Mouse (Mus musculus) ZHBTc4 (cell line): Measurements from ENCODE around the gene Nos2.
"Not testable (repeated sequence)": the region's sequence is repeated elsewhere in the genome, so short reads cannot be mapped to it uniquely, and the experiment has no call there.

Source experiments
- DNase-seq: peaks from one replicate; pipeline ENCODE4 v3.0.0-alpha.2; 2011; ENCODE audit warnings: low read depth, low spot score

Gene Nos2

GRCm38 (mm10) chr11:78989206-78989605, 68.6 kb downstream of the Nos2 start:
- DNase-seq, result not testable (repeated sequence)

DNA sequence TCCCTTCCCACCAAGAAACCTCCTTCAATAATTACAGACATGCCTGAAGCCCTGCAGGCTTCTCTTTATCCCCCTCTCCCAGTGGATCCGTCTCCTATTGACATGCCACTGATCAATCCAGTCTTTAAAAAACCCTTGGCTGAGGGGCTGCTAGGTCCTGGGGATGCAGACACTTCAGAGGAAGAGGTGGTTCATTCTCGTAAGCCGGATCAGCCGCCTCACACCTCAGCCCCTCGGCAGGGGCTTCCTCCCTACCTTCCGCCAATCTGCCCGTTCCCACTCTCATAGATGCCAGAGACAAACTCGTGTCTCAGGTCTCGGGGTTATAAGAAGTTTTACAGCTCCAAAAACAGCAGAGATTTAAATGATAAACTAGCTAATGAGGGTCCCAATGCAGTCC, 69.5 kb downstream of the Nos2 start:
- no peak for DNase-seq

GRCm38 (mm10) chr11:78990875-78991543, 70.4 kb downstream of the Nos2 start:
- peak; percentile 50 for DNase-seq

GRCm38 (mm10) chr11:78999118-78999517, 78.5 kb downstream of the Nos2 start:
- no peak for DNase-seq

- DNase-seq, result no peak
Observed at GRCm38 (mm10) chr11:79001871-79002270, 81.3 kb downstream of the Nos2 start.

- peak; percentile 96 for DNase-seq
Observed at GRCm38 (mm10) chr11:79002551-79002951, 82.0 kb downstream of the Nos2 start.

GRCm38 (mm10) chr11:79003053-79003768, 82.6 kb downstream of the Nos2 start:
- DNase-seq, result peak; percentile 90

DNA sequence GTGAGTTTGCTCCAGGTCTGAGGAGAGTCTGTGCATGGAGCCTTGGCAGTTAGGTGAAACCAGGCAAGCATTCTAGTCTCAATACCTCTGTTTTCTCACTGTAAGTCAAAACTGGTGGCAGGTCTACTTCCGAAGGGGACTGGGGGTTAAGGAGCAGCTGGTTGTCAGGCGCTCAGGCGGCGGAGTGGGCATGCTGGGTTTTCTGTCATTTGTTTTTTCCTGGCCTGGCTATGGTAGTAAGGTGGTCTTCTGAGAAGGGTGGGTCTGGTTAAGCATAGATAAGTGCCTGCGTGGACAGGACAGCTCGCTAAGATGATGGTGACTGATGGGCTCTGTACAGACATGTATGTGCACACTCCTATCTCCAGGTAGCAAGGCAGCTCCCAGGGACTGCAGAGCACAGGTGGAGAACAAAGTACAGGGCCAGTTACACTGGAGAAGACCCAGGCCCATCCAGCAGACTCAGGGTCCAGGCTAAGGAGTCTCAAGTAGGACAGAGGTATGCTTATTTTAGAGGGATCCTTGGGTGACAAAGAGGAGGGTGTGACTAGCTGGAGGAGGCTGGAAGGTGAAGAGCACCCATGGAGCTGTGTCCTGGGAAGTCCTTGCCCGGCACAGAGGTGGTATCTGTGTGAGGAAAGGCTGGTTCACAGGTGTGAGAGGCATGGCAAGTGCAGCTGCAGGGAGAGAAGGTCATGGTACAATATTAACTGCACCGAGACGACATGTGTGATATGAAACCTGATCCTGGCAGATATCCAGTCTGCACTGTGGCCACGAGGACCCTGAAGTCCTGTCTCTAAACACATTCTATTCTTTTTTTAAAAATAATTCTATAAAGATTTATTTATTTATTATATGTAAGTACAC, 83.4 kb downstream of the Nos2 start:
- DNase-seq, result no peak

DNA sequence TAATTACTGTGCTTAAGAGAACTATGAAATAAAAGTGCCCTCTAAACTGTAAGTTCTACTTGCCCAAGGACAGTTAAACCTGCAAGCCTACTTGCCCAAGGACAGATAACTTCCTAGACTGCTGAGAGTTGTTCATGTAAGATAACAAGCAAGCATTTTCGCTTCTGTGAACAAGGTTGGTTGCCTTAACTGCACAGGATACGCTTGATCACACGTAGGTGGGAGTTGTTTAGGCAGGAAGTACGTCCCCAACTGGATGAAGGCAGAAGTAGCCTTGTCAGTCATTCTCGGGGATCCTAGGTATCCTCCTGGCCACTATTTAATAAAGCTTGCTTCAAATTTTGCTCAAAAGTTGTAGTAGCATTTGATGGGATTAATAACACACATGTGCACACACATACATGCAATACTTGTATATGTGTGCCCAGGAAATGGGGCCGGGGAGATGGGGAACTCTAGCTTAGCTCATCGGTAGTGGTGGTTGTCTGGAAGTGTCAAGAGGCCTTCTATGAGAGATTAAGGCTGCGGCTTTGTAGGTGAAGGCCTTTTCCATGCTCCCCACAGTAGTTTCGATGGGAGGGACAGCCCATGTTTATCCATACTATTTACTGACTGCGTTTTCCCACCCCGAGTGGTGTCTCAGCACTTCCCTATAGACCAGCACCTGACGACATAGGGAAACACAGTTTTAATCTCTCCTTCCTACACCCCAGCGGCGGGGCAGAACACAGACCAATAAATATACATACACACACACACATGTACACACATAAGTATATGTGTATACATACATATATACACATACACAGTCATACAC, 85.2 kb downstream of the Nos2 start:
- DNase-seq, result no peak

GRCm38 (mm10) chr11:79006417-79006816, 85.8 kb downstream of the Nos2 start:
- DNase-seq, result peak; percentile 45

DNA sequence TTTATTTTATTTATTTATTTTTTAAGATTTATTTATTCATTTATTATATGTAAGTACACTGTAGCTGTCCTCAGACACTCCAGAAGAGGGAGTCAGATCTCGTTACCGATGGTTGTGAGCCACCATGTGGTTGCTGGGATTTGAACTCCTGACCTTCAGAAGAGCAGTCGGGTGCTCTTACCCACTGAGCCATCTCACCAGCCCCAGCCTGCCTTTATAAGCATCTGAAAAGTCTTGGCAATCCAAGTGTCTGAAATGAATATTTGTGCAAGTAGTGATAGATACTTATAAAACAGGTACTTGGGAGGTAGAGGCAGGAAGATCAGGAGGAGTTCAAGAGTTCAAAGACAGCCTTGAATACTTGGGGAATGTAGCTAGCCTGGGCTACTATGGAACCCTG, 86.8 kb downstream of the Nos2 start:
- not testable (repeated sequence) for DNase-seq

DNA sequence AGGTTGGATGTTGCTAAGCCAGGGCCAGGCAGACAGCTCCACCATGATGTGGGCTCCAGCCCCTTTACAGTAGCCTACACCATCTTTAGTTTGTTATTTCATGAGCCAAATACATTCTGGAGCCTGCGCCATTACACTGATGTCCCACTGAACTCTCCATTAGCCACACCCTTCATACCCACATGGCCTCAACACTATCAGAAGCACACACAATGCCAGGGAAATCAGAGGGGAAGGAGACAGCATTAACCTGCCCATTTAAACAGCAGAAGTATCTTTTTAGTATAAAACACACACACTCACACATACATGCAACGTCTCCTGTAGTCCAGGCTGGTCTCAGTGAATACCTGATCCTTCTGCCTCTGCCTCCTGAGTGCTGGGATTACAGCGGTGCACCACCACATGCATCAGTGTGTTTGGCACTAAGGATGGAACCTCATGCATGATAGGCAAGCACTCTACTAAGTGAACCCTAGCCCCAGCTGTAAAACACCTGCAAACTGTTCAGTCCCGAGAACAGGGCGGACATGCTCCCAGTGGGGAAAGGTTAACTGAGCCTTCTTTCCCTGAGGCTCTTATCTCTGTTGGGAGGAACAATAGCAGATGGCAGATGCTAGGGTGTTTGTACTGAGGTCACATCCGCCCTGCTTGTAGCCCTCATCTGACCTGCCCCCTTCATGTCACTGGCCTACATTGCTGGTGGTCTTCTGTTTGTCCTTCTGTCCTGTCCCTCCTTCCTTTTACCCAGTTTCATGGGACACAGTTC, 87.6 kb downstream of the Nos2 start:
- DNase-seq, result no peak

DNA sequence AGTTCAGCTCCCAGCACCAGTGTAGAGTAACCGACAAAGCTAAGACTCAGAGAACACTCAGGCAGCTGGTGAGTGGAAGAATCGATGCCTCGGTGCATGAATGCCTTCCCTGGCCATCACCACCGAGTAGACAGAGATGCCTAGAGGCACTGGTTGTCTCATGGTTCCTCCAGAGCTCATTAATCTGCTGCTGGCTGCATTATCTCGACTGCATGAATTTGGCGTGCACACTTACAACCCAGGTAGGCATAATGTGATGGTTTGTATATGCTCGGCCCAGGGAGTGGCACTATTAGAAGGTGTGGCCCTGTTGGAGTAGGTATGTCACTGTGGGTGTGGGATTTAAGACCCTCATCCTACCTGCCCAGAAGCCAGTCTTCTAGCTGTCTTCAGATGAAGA, 88.3 kb downstream of the Nos2 start:
- DNase-seq, result no peak
